Mouse (Mus musculus) yolk sac, embryonic 10.5 days (tissue): Measurements from ENCODE around the gene 1700025F22Rik.
A peak's percentile ranks its signal among the peaks of the same experiment; 100 is the strongest.
"Not testable (repeated sequence)": the region's sequence is repeated elsewhere in the genome, so short reads cannot be mapped to it uniquely, and the experiment has no call there.

Experiments used
- DNase-seq: peaks from one replicate; pipeline ENCODE4 v3.0.0-alpha.2; 2017; ENCODE audit warnings: low spot score

The 1700025F22Rik gene

GRCm38 (mm10) chr19:11165172-11165571 lies at the start of gene 1700025F22Rik:
Gene 1700025F22Rik (minus strand): TSS chr19:11165320.
- no peak for DNase-seq

- DNase-seq: no peak
Measured at GRCm38 (mm10) chr19:11196546-11196945, 31.4 kb upstream of the 1700025F22Rik start, which contains the start of gene Ms4a13. Gene Ms4a13 (minus strand): TSS chr19:11196737.

GRCm38 (mm10) chr19:11192552-11192951 lies 27.4 kb upstream of the 1700025F22Rik start:
- no peak for DNase-seq

GRCm38 (mm10) chr19:11184121-11184520 lies 19.0 kb upstream of the 1700025F22Rik start:
- DNase-seq: no peak

- no peak for DNase-seq
Measured at GRCm38 (mm10) chr19:11177464-11177863, 12.3 kb upstream of the 1700025F22Rik start.

- not testable (repeated sequence) for DNase-seq
Measured at GRCm38 (mm10) chr19:11157890-11158289, 7.2 kb downstream of the 1700025F22Rik start.

GRCm38 (mm10) chr19:11135336-11135735 lies 29.8 kb downstream of the 1700025F22Rik start:
- no peak for DNase-seq

- no peak for DNase-seq
Measured at GRCm38 (mm10) chr19:11134852-11135251, 30.3 kb downstream of the 1700025F22Rik start.

- DNase-seq: not testable (repeated sequence)
Measured at GRCm38 (mm10) chr19:11130776-11131175, 34.3 kb downstream of the 1700025F22Rik start, which contains the start of gene 1700017D01Rik. Gene 1700017D01Rik (minus strand): TSS chr19:11130876.

GRCm38 (mm10) chr19:11129702-11130101 lies 35.4 kb downstream of the 1700025F22Rik start:
- DNase-seq: no peak

GRCm38 (mm10) chr19:11121016-11121420 lies 44.1 kb downstream of the 1700025F22Rik start:
- peak; percentile 25 for DNase-seq

- no peak for DNase-seq
Measured at GRCm38 (mm10) chr19:11119338-11119737, 45.8 kb downstream of the 1700025F22Rik start.

GRCm38 (mm10) chr19:11107746-11108145 lies 57.4 kb downstream of the 1700025F22Rik start:
- DNase-seq: no peak

GRCm38 (mm10) chr19:11101880-11102279 lies 63.2 kb downstream of the 1700025F22Rik start:
- DNase-seq: no peak

- DNase-seq: no peak
Measured at GRCm38 (mm10) chr19:11098401-11098800, 66.7 kb downstream of the 1700025F22Rik start.

- not testable (repeated sequence) for DNase-seq
Measured at GRCm38 (mm10) chr19:11092131-11092530, 73.0 kb downstream of the 1700025F22Rik start.
